Mouse (Mus musculus): ENCODE measurements at regions not wholly inside any gene's neighbourhood (a gene's known extent, or its start where the extent isn't known, plus 50 kb on each side); places are given as distances from the start of the nearest gene placed in this dataset.
A peak's percentile ranks its signal among the peaks of the same experiment; 100 is the strongest.
"Not testable (repeated sequence)": the region's sequence is repeated elsewhere in the genome, so short reads cannot be mapped to it uniquely, and the experiment has no call there.

DNA sequence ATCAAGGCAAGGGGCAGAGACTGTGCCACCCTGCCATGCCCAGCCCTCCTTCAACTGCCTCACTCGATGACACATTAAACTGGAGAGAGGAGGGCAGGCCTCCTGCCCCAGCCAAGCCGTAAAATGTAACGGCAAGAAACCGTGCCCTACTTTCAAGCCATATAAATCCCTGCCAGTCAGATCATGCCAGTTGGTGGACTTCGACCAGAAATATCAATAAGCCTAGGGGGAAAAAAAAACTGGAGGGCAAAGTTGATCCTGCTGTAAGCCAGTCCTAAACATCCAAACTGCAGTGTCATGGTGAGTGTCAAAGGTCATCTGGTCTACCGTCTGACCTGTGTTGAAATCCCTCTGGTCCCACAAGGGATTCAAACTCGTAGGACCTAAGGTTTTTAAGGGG, 170.8 kb downstream of the Tomm20 start:
- DNase-seq, result peak; percentile 34

DNA sequence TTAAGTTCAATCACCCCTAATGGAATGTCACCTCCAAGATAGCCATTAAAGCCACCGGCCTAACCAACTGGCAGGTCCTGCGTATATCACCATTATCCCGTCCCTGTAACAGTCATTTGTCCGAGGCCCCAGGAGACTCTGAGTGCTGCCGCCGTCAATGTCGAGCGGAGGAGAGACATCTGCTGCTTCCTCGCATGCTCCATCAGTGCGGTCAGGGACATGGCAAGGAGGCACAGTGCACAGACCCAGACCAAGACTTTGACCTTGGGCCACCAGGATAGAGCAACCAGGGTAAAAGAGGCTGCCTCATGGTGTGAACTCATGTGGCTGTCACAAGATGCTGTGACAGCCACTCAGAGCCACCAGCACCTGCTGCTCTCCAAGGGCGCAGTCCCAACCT, 172.9 kb downstream of the Tomm20 start:
- no peak for DNase-seq

DNA sequence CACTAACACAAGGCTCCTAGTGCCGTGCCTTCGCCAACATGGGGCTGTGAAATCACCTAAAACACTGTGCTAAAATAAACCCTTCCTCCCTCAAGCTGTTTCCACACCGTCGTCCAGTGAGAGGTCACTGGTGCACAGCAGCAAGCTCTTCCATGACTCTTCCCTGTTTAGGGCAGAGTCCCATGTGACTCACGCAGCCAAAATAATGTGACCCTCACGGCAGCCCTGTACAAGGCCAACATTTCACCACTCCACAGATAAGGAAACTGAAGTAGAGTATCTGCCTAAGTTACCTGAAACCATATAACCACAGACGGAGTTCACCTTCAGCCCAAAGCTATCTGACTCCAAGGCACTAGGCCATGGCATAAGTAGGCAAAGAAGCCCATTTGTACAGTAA, 173.4 kb downstream of the Tomm20 start:
- peak; percentile 62 for DNase-seq

DNA sequence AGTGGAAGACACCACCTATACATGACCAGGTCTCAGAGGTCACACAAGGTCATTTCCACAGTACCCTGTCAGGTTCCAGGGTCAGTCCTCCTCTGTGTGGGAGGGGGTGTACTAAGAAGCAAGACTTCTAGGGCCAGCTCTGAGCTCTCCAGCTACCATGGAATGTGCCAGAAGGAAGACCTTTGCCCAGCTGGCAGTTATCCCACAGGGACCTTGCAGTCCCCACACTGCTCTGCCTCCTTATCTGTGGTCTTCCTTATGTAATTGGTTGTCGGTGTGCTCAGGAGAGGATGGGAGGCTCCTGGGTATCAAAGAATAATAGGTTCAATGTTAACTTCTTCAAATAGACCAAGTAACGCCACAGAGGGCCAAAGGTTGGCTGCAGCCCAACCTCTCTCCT, 175.3 kb downstream of the Tomm20 start:
- DNase-seq, result not testable (repeated sequence)

DNA sequence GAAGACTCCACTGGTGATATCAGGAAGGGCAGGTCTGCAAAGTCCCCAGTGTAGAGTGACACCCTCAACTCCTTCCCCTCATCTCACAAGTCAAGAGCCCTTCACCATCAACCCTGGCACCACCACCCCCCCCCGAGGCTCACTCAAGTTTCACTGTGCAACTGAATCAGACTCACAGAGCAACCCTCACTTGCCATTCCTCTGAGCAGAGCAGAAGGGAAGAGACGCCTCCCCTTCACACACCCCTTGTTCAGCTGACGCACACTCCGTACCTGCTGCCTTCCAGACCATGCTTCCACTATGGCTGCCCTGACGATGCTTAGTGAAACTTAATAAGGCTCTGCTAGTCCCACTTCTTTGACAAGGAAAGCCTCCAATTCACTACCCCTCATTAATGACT, 174.4 kb upstream of the Irf2bp2 start:
- DNase-seq, result no peak

DNA sequence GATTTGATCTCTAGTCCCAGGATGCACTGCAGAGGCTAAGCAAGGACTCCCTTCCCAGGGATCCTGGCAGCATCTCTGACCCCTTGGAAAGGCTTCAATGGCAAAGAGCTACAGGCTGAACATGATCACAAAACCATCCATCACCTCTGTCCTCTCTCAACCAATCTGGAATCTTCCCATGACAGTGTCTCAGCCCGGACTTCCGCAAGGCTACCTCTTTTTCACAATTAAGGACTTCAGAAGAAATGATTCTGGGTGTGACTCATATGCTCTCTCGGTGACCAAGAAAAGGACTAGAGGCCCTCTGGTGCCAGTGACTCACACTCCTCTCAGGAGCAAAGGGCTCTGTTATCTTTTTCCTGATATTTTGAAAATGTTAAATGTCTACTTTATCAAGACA, 173.6 kb upstream of the Irf2bp2 start:
- peak; percentile 85 for DNase-seq

DNA sequence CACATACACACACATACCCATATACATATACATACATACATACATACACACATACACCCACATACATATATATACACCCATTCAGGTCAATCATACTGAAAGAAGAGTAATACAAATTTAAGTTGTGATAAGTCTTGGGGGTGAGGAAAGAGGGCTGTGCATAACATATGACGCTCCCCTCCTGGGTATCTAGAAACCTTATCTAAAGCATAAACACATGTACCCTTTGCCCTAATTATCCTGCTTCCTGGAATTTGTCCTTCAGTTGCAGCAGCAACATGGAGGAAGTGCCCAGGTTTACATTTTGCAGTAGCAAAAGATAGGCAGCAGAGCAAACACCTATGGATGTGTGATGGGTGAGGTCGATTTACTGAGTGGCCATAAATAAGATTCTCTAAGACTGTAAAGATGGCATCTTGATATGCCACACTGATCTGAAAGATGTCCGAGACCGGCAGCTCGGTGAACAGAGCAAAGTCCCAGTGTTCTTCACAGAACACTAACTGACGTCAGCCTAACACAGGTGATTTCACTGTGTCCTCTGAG, 172.0 kb upstream of the Irf2bp2 start:
- DNase-seq, result no peak

DNA sequence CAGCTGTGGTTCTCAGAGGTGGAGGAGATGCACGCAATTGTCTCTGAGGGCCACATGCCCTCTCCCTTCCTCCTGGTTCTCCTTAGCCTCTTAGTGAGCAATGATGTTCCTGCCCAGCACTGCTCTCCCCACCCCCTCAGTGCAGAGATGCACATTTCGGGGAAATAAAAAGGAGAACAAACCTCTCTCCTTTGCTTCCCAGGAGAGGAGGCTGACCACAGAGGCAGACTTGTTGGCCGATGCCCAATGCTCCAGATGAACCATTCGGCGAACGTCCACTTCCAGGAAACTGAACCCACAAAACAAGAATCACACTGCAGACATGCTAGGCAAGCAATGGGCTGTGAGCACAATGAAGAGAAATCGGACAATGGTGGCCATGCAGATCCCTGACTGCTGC, 169.8 kb upstream of the Irf2bp2 start:
- DNase-seq, result no peak

DNA sequence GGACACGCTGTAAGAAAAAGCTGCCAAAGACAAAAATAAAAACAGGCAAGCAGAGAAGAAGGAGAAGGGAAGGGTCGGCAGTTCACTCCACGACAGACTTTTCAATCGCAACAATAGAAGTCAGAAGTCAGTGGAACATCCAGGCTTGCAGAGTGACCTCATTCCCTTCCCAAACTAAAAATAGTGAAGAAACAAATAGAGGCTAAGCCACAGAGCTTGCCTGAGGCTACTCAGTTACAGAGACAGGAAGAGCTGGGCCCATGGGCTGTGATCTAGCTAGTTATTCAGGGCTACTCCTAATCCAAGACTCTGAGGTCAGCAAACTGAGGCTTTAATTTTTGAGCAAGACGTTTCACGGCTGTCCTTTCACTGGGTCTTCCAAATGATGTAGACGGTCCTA, 165.9 kb upstream of the Irf2bp2 start:
- DNase-seq, result no peak

DNA sequence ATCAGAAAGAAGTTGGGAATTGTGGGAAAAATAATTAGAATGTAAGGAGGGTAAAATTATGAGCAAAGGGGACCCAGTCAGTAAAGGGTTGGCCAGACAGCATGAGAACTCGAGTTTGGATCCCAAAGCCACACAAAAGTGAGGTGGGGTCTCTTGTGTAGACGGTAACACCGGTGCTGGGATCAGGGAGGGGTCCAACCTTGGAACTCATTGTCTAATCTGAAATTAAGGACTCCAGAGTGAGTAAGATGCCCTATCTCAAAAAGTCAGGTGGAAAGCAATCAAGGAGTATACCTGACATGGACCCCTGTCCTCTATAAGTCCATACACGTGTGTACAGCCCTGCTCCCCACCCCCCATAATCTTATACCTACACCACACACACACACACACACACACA, 165.2 kb upstream of the Irf2bp2 start:
- DNase-seq, result no peak

DNA sequence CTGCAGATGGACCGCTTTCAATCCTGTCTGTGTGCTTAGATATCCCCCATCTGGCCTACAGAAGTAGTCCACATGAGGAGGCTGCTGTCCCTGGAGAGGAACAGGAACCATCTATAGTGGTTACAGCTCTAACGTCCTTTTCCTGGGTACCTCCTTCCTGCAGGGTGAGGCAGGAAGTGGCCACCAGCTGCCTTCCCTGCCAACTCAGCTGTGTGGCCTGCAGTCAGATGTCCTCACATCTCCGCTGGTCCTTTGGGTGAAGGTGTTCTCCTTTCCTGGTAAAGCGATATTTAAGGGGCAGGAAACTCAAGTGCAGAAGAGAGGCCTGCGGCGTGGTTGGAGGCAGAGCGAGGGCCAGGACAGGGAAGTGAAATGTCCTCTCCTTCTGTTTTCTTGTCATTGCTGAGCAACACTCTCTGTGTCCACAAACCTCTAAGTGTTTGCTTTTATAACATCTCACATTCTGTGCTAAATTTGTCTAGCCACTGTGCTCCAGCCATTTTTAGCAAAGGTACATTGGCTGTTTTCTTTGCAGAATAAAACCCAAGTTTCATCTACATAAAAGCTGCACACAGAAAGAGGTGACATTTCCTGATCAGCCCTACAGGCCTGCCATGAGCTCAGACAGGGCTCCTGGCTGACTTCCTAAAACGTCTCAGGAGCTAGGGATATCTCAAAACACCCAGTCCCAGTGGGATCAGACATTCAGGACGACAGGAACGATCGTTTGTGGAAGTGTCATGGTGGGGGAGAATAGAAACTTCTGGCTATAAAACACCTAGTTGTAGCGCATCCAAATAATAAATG, 164.4 kb upstream of the Irf2bp2 start:
- peak; percentile 36 for DNase-seq

DNA sequence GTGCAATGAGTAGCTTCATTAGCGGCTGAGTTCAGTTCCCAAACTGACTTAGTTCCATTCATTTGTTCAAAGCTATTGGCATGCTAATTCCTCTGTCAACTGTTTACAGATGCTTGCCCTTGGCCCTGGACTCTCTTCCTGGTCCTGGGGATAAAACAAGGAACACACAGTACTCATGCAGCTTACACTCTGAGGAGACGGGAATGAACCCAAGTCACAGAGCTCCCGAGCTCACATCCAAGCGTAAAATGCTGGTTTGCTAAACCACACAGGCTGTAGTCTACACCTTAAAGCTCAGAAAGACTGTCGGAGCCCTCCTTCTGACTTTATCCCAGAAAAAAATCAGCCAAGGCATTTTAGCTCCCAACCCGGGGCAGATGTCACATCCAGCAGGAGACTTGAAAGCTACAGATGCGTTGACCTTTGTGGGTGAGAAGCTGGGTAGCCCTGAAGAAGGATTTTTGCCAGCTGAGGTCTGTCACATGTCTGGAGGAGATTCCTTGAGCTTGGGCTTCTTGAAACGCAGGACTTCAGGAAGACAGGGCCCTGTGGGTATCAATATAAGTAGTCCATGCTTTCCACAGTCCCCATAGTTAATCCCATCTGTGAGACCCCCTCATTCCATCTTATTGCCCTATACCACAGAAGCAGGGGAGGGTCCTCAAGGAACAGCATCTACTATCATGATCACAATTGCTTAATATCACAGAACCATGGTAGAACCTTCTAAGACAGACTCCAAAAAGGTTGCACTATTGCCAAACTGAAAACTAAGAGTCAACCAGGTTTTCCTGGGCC, 162.7 kb upstream of the Irf2bp2 start:
- no peak for DNase-seq

DNA sequence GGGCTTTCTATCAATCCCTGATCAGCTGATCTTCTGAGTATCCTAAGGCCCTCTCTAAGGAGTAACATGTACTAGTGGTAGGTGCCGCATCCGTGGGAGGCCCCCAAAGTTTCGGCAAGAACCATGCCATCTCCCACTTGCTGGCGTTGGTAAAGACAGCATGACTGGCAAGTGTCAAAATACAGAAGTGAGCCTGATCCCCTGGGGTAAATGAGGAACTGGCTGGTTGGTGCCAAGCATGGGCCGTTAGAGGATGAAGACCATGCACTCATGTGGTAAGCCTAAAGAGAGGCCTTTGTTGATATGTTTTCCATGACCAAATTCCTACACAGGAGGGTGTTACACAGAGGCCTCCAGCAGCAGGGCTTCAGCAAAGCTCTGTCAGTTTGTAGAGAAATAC, 161.9 kb upstream of the Irf2bp2 start:
- DNase-seq, result no peak

DNA sequence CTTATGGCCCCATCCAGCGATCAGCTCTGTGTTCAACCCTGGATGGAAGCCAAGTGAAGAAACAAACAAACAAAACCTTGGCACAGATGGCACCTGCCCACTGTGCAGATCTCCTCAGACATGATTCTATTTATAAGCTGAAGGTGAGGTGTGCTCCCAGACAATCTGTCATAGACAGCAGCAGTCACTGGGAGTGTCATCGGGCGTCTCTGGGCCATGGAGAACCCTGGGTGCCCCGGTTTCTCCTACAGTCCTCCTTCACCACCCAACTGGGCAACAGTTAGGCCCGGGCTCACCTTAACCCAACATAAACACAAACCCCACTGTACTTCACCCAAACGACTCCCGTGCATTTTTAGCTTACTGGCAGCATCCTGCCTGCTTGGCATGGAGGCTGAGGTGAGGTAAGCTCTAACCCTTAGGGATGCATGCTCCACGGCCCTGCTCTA, 160.6 kb upstream of the Irf2bp2 start:
- no peak for DNase-seq

DNA sequence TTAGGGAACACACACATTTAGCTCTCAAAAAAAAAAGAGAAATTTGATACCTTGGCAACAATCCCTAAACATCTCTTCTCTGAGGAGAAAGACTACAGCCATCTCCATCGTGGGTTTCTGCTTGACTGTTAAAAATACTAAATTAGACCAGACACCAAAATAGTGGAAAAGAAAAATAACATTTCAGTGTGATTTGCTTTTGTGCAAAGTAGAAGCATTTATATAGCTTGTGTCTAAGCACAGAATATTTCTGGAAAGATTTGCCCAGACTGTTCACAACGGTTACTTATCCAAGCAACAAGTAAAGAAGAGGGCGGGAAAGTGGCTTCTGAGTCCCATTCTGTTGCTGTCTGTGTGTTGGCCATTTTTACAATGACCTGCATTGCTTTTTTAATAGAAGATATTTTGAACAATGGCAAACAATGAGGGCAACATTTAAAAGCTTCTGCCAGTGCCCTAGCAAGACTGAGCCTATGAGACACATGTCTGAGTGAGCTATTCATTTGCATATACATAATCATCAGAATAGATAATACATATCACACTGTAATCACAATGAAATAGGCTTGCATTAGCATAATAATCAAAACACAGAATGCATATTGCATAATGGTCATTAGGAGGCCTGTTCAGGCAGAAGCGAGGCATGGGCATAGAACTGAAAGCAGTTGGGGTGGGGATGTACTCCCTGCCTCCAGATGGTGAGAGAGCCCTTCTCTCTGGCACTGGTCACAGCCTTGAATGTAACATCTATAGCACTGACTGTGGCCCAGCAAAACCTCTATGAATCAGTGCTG, 159.5 kb upstream of the Irf2bp2 start:
- DNase-seq, result no peak

DNA sequence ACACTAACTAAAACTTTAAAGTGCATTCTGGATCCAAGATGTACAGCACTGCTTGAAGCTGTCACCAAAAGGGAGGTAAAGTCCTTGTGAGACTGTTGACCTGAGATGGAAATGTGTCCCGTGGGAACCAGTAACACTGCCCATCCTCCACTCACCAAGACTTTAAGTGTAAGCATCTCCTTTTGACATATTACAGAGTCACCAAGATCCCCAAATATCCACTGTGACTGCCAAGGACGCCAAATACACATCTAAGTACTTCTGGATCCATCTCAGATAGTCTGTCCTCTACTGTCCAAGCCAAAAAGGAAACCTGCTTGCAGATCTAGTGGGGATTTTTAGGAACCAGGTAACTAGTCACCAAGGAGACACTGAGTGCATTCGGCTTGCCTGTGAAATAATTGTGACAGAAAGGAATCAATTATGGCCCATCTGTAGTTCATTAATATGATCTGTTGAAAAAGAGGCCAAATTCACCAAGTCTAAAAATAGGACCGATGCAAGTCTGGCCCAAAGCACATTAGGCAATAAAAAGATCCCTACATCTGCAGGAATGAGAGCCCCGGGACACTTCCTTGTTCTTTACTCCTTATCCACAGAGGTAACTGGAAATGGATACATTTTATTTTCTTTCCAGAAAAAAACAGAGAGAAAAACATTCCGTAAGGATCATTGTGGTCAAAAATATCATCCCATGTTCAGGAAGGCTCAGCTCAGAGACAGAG, 157.8 kb upstream of the Irf2bp2 start:
- DNase-seq, result no peak

DNA sequence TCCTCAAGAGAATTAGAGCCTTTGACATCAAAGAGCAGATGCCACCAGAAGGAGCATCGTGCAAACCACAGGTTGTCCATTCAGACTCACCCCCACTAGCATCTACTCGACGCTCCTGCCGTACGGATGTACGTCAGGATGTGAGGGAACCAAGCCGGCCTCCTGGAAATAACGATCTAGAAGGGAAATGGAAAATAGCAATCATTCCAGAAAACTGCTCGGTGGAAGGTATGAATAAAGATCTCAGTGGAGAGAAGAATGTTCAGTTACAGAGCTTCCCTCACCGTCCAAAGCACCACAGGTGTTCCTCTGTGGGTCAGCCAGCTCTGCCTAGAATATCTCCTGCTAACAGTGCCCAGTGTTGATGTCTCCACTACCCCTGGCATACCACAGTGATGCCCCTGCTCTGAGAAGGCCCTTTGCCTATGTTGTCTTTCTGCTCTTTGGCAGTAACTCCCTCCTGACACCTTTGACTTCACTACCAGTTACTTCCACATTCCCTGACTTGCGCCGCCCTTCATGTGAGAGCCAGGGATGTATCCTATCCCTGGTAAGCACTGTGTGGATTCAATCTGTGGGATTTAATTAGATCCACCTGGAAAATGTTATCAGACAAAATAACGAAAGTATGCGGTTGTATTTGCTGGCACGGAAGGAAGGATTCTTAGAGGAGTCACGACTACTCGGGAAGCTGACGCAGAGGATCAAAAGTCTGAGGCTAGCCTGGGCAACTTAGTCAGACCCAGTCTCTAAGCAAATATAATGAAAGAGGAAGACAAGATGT, 152.4 kb upstream of the Irf2bp2 start:
- no peak for DNase-seq

DNA sequence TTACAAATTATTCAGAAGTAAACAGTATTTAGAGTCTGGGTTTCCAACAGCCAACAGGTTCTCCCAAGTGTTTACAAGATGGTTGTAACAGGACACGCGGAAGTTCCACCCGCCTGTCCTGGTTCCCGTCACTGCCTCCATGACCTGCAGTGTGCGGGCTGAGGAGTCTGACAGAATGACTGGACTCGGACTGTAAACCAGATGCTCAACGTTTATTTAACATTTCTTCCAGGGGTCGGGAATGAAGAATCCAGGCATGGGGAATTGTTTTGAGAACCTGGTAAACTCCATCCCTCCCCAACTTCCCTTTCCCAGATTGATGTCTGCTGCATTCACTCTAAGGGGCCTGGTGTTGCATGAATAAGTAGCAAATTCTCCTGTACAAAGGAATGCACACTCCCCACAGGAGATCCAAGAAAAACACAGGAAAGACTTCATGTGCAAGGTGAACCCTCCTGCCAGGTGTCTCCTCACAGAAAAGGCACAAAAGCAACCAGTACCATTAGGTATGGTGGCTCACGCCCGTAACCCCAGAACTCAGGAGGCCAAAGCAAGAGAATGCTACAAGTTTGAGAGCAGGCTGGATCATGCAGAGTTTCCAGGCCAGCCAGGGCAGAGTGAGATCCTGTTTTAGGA, 151.1 kb upstream of the Irf2bp2 start:
- DNase-seq, result no peak

DNA sequence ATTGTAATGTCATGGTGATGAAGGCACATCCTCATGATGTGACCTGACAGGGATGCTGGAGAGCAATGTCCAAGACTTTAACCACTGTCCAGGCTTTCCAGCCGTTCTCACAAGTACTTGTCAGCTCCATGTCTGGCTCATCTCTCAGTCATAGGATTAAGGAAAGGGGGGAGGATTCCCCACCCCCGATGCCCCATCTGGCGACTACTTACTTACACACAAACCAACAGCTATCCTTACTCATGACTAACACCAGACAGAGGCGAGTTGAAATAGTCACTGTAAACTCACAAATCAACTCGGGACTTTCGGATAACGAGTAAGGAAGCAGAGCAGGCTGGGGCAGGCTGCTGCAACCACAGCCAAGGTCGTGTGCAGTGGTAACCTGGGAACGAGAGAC, 149.5 kb upstream of the Irf2bp2 start:
- no peak for DNase-seq

DNA sequence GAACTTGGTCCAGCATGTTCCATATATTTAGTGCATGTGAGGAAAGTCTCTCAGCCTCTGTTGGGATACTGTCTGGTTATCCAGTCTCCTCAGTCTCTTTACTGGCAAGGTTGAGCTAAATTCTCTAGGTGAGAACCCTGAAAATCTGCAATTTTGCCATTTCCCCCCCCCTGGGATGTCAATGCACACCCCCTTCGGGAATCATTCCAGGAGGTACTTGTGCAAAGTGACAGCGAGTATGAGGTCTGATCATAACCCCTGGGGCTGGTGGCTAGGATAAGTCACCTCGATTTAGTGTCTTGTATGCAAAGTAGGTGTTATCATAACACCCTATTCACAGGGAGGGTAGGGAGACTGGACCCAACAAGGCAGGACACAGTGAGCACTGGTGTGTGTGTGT, 148.3 kb upstream of the Irf2bp2 start:
- no peak for DNase-seq

DNA sequence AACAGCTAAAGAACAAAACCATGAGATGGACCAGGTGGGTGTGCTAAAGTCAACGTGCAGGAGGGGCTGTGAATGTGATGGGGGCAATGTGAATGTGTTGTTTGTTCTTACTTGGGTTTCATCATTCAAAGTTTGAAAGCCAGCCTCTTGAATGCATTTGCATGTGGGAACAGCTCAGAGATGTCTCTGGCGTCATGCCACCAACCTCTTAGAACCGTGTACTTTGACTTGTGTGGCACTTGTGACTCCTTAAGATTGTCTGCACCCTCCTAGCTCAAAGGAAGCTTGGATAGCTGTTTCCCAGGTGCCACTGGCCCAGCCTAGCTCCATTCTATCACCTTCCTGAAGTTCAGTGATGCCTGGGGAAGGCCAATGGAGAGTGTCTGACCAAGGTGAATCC, 147.2 kb upstream of the Irf2bp2 start:
- DNase-seq, result no peak
